Mouse (Mus musculus) kidney, postnatal 36 days (tissue): Measurements from ENCODE around the gene Ints13.

Experiments used
- DNase-seq, 2 experiments: peaks; one replicate each; pipeline ENCODE4 v3.0.0; 2021 to 2022; ENCODE audit warnings: mixed read lengths in 2 of 2

The Ints13 gene

GRCm38 (mm10) chr6:146538071-146538470 lies 39.6 kb downstream of the Ints13 start:
- no peak for DNase-seq

GRCm38 (mm10) chr6:146537111-146537510 lies 40.5 kb downstream of the Ints13 start:
- no peak for DNase-seq

DNA sequence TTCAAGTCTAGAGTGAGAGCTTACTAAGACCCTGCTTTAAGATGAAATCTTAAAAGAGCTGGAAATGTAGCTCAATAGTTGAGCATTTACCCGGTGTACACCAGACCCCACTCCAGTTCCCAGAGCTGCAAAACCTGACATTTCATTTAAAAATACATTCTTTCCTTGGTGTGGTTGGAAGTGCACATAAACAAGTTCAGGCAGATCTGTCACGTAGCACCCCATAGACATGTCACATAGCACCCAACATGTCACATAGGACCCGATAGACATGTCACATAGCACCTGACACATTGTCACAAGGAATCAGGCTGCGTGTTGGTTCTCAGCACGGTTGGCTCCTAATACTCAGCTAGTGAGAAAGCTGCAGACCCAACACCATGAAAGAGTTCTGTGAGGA lies 42.1 kb downstream of the Ints13 start:
- no peak for DNase-seq

DNA sequence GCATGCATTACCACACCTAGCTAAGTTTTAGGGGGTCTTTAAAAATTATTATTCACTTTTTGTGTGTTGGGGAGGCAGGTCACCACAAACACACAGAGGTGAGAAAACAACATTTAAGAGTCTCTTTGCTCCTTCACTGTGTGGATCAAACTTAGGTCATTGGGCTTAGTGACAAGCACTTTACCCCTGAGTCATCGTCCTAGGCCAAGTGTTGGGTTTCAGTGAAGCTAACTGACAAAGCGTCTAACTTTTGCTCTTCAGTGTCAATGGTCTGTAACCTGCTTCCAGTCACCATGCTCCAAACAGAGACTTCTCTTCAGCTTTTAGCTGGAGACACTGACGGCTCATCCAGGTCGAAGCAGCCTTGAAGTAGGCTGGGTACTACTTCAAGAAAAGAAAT lies 44.5 kb downstream of the Ints13 start:
- DNase-seq: no peak

- peak; percentile 38 to 63 for DNase-seq
These were observed 46.9 kb downstream of the Ints13 start for GRCm38 (mm10) chr6:146530769-146531168.

GRCm38 (mm10) chr6:146530363-146530762 lies 47.3 kb downstream of the Ints13 start:
- peak in 1 of 2 experiments; percentile 7 for DNase-seq

DNA sequence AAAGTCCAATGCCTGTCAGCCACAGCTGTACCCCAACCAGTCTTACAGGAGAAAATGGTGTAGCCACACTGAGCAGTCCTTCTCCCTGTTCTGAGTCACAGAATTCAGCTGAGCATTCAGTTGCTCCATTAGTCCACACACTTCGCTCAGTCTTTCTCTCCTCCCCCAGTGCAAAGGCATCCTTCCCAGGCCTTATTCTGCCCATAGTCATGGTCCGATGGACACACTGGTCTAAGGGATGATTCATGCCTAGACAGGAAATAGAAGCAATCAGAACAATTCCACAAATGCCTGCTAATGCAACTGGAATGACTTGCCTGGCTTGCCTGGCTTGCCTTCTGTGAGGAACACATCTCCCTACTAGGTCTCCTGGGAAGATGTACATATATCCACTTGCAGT lies 50.1 kb downstream of the Ints13 start:
- DNase-seq: no peak

GRCm38 (mm10) chr6:146525500-146525899 lies 52.1 kb downstream of the Ints13 start:
- no peak for DNase-seq

GRCm38 (mm10) chr6:146521456-146522245 lies 56.0 kb downstream of the Ints13 start:
- DNase-seq: no peak

- DNase-seq: no peak
These were observed 58.6 kb downstream of the Ints13 start for GRCm38 (mm10) chr6:146519019-146519418.

DNA sequence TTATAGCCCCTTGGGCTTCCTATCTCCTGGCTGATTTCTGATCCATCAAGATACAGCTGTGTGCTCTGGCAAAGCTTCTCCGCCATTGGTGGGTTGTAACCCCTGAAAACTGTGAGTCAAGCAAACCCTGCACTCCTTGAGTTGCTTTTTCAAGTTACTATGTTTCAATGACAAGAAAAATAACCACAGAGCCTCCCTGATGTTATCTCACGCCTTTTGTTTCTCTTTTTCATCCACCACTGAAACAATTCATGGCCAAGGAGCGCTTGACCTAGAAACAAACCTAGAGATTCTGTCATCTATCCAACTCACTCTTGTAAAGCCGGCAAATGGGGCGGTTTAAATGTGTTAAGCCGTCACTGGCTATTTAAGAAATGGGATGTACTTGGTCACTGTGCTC lies 61.7 kb downstream of the Ints13 start:
- no peak for DNase-seq

DNA sequence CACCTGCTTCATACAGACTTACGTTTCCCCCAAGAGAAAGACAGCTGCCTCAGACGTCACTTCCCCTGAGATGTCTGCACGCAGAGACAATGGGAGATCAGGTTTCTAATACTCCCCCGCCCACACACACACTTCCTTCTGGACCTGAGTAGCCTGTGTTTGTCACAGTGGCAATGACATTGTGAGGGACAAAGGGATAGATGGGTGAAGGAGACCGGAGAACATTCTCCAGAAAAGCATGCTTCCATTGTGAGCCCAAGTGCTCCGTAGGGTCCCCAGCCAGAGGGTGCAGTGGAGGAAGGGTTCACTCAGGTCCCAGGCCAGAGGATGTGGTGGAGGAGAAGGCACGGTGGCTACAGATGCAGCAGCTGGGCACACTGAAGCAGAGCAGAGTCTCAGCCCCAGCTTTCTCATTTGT lies 63.1 kb downstream of the Ints13 start:
- no peak for DNase-seq

DNA sequence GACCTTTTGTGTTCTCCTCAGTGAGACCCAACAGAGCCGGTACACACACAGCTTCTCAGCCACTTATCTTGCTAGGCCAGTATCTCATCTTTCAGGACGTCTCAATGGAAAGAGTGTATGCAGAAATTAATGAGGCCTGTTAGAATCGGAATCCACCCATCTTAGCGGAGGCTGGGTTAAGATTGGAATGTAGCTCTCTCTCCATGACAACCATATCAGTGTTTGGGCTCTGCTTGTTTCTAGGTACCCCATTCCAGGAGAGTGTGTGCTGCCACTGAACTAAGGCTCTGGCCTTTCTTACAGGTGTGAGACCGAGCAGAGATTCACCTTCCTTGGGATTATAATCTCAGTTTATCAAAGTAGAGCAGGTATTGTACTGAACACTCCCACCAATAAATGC lies 63.7 kb downstream of the Ints13 start:
- no peak for DNase-seq

DNA sequence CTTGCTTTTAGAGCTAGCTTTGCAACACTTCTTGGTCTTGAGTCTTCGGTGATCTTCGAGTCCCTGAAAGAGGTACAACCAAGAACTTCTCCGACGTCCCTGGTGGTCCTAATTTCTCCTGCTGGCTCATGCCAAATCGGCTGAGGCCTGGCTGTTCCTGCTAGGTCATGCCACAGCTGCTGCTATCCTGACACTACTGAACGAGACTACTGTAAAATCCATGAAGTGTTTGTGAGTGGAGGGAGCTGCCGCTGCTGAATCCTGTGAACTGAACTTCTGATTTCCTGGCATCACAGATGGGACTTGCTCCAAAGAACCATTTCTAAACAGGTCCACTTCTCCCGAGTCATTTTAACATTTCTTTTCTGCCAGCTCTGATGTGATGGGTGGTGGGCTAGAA lies 64.3 kb downstream of the Ints13 start:
- DNase-seq: no peak

GRCm38 (mm10) chr6:146511511-146511910 lies 66.1 kb downstream of the Ints13 start:
- DNase-seq: no peak

DNA sequence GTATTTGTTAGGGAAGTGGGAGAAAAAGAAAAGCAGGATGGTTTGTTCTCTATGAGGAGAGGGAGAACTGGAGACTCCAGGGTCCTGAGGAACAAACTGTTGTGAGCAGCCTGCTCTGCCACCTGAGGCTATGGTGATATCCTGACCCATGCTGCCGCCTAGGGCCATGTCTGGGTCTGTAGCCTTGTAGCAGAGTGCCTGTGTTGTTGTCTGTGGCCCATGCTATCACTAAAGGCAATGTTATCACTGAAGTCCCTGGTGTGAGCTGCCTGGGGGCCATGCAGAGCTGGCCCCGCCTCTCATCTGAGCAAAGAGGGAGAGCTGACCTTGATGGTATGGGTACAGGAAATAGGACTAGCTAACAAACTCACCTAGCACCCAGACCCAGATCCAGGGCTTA lies 67.7 kb downstream of the Ints13 start:
- DNase-seq: no peak

GRCm38 (mm10) chr6:146504459-146504858 lies 73.2 kb downstream of the Ints13 start:
- DNase-seq: no peak

GRCm38 (mm10) chr6:146502856-146503255 lies 74.8 kb downstream of the Ints13 start:
- no peak for DNase-seq

DNA sequence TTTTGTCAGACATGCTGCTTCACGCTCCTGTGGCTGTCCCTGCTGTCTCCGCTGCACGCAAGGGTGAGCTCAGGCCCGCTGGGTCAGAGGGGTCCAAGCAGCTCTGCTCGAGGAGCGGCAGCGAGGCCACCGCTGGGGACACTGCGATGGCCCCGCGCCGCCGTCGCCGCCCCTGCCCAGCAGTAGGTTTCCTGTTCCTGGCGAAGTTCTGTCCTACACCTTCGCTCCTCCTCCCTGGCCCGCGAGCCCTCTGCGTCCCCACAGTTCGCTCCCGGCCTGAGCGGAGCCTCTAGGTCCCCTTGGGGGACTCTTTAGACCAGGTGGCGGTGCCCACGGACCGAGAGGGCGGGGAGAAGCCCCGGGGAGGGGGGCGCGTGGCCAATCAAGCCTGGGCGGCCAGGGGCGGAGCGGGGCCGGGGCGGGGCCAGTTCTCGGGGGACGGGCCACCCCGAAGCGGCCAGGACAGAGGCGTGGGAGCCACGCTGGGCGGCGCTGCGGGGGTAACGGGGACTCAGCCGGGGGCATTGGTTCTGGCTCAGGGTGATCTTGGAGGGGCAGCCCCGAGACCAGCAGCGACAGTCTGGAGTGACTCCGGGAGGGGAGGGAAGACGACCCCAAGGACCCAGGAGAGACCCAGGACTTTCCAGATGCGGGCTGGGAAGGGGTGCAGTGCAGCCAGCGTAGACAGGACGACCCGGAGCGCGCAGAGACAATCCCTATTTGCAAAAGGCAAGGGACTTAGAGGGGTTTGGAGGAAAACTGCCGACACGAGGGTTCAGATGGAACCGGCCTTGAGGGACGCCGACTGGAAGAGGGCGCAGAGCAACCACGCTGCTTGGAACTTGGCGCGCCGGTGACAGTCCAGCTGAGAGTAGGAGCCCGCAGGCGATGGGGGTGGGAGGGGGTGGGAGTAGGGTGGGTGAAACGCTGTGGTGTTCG lies 75.5 kb downstream of the Ints13 start, which contains the start of gene Itpr2:
Gene Itpr2 (minus strand): TSS at position 358 of the 939 bp plus-strand sequence.
- peak; percentile 94 to 97 for DNase-seq

GRCm38 (mm10) chr6:146501316-146501865 lies 76.2 kb downstream of the Ints13 start:
- DNase-seq: peak; percentile 49 to 61

GRCm38 (mm10) chr6:146500771-146501170 lies 76.9 kb downstream of the Ints13 start:
- peak in 1 of 2 experiments; percentile 26 for DNase-seq

DNA sequence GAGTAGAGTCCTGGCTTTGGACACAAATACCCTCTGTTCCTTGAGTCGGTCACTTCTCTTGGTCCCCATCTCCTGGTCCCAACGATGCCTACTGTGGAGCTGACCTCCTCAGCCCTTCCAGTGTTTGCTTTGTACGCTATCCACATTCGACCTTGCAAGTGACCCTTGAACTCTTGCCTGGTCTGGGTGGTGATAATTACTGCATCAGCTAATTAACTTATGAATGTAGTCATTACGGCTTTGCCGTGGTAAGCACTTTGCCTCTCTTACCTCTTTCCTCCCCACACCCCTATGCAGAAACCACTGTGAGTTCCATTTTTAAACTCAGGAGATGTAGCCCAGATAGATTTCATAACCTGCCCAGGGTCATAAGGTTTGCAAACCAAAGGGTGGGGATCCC lies 77.4 kb downstream of the Ints13 start:
- DNase-seq: peak; percentile 34 to 62
